Mouse (Mus musculus) central nervous system, embryonic 18 days (tissue): Measurements from ENCODE around the gene 4933421I07Rik. TPM values are rescaled to one million over a fixed set of nuclear protein-coding genes. Genes with fewer than 3 reads are reported as not detected.

Experiments used
- polyA plus RNA-seq: library from polyadenylated mRNA; depleted of rRNA; stranded (reverse); fragments of >200 nt; gene quantifications from 2 replicates; pipeline ENCODE4 v1.2.3, GENCODE M21; 2012; rRNA removed

Gene 4933421I07Rik
- not detected in 2 replicates for polyA plus RNA-seq

GRCm38 (mm10) chr7:42447850-42448249 lies at the start of gene 4933421I07Rik:
TSS of gene 4933421I07Rik (minus strand) at chr7:42448120.

Other genes starting within 250 kb of the 4933421I07Rik start
- gene Vmn2r61, start 188.1 kb downstream of the 4933421I07Rik start, polyA plus RNA-seq = not detected in 2 replicates
- gene Zfp141, start 57.6 kb upstream of the 4933421I07Rik start, polyA plus RNA-seq = 16.4 and 17.4 TPM in 2 replicates
- gene Gm21028, start 130.5 kb upstream of the 4933421I07Rik start, polyA plus RNA-seq = not detected in 2 replicates
- gene Zfp977, start 144.4 kb upstream of the 4933421I07Rik start, polyA plus RNA-seq = 0.75 and 0.99 TPM in 2 replicates
- gene Zfp976, start 194.5 kb upstream of the 4933421I07Rik start, polyA plus RNA-seq = 1.6 and 2.1 TPM in 2 replicates
- 3.7 and 4.3 TPM in 2 replicates for gene Zfp975, start 244.6 kb upstream of the 4933421I07Rik start, polyA plus RNA-seq